Mouse (Mus musculus): ENCODE results near the gene Lst1. TPM values are rescaled to one million over a fixed set of nuclear protein-coding genes. Genes with fewer than 3 reads are reported as not detected.

The Lst1 gene
- polyA plus RNA-seq, 2 experiments = 25.6 to 37.7 TPM

- Histone ChIP-seq H3K4me1 (replicated peaks; ENCODE audit: control insufficient read depth in 2 of 2, insufficient read depth in 2 of 2, low read length in 1 of 2) (peaks cover 0 to 7% of the 10 kb centered on the region in 2 experiments; a peak in 1 of 4 replicates), H3K27me3 (ENCODE audit: control insufficient read depth, insufficient read depth, low read length) (peaks cover 21% of the 10 kb centered on the region), H3K9me3 (ENCODE audit: control insufficient read depth, low read length) (no peaks in the 10 kb centered on the region), H3K4me3 (ENCODE audit: insufficient read depth in 1 of 2, low read depth in 2 of 2, low read length in 2 of 2) (peak overlapping the region; percentile 31 to 43), H3K27ac (no peak overlapping the region), H3K9ac (replicated peaks) (no peak overlapping the region), H3K4me2 (ENCODE audit: low read depth) (peak overlapping the region; percentile 44; the same call in 1 of the 2 replicates), H3K36me3 (replicated peaks; ENCODE audit: control insufficient read depth, insufficient read depth, low read depth) (no peaks in the 10 kb centered on the region)
- 14% methylated on average over 11 of the region's 11 CpGs for WGBS (ENCODE audit: insufficient replicate concordance)
- ATAC-seq (ENCODE audit: insufficient read depth) = no peak
- no peak for TF ChIP-seq EP300 (IDR thresholded peaks at IDR 0.05; ENCODE audit: low read depth)
- no peak for TF ChIP-seq CTCF (IDR thresholded peaks at IDR 0.05; ENCODE audit: low read depth)
- DNase-seq (ENCODE audit: low read depth in 3 of 3, low spot score in 3 of 3) = no peak
Observed at GRCm38 (mm10) chr17:35201128-35201527, 12.9 kb upstream of the Lst1 start.

GRCm38 (mm10) chr17:35200398-35200797 lies 12.2 kb upstream of the Lst1 start:
- Histone ChIP-seq H3K27ac (no peak overlapping the region), H3K4me2 (ENCODE audit: low read depth) (peak overlapping the region; percentile 20; the same call in 1 of the 2 replicates), H3K4me3 (ENCODE audit: insufficient read depth in 1 of 2, low read depth in 2 of 2, low read length in 2 of 2) (no peak overlapping the region), H3K4me1 (replicated peaks; ENCODE audit: control insufficient read depth in 2 of 2, insufficient read depth in 2 of 2, low read length in 1 of 2) (peaks cover 0 to 9% of the 10 kb centered on the region in 2 experiments; a peak in 1 of 4 replicates), H3K9ac (replicated peaks) (no peak overlapping the region), H3K27me3 (ENCODE audit: control insufficient read depth, insufficient read depth, low read length) (peaks cover 27% of the 10 kb centered on the region), H3K9me3 (ENCODE audit: control insufficient read depth, low read length) (no peaks in the 10 kb centered on the region), H3K36me3 (replicated peaks; ENCODE audit: control insufficient read depth, insufficient read depth, low read depth) (no peaks in the 10 kb centered on the region)
- peak in 1 of 3 experiments; percentile 47 for DNase-seq (ENCODE audit: low read depth in 3 of 3, low spot score in 3 of 3)
- TF ChIP-seq EP300 (IDR thresholded peaks at IDR 0.05; ENCODE audit: low read depth) (no peak), CTCF (IDR thresholded peaks at IDR 0.05; ENCODE audit: low read depth) (no peak)
- no peak; the same call in 1 of the 2 replicates for ATAC-seq (ENCODE audit: insufficient read depth)
- 20% methylated on average over 11 of the region's 11 CpGs for WGBS (ENCODE audit: insufficient replicate concordance)

- no peak for ATAC-seq (ENCODE audit: insufficient read depth)
- H3K36me3 ChIP-seq (replicated peaks; ENCODE audit: control insufficient read depth, insufficient read depth, low read depth) = no peaks in the 10 kb centered on the region
- peaks cover 0 to 10% of the 10 kb centered on the region in 2 experiments; a peak in 1 of 4 replicates for H3K4me1 ChIP-seq (replicated peaks; ENCODE audit: control insufficient read depth in 2 of 2, insufficient read depth in 2 of 2, low read length in 1 of 2)
- H3K27ac ChIP-seq = no peak overlapping the region
- TF ChIP-seq EP300 (IDR thresholded peaks at IDR 0.05; ENCODE audit: low read depth) (no peak), CTCF (IDR thresholded peaks at IDR 0.05; ENCODE audit: low read depth) (no peak)
- no peaks in the 10 kb centered on the region for H3K9me3 ChIP-seq (ENCODE audit: control insufficient read depth, low read length)
- DNase-seq (ENCODE audit: low read depth in 3 of 3, low spot score in 3 of 3) = no peak
- 59% methylated on average over 8 of the region's 8 CpGs for WGBS (ENCODE audit: insufficient replicate concordance)
- no peak overlapping the region for H3K4me3 ChIP-seq (ENCODE audit: insufficient read depth in 1 of 2, low read depth in 2 of 2, low read length in 2 of 2)
- H3K4me2 ChIP-seq (ENCODE audit: low read depth) = no peak overlapping the region
- peaks cover 35% of the 10 kb centered on the region for H3K27me3 ChIP-seq (ENCODE audit: control insufficient read depth, insufficient read depth, low read length)
- no peak overlapping the region for H3K9ac ChIP-seq (replicated peaks)
Observed at GRCm38 (mm10) chr17:35198946-35199345, 10.7 kb upstream of the Lst1 start.

- Histone ChIP-seq H3K4me2 (ENCODE audit: low read depth) (no peak overlapping the region), H3K27me3 (ENCODE audit: control insufficient read depth, insufficient read depth, low read length) (peaks cover 35% of the 10 kb centered on the region), H3K36me3 (replicated peaks; ENCODE audit: control insufficient read depth, insufficient read depth, low read depth) (no peaks in the 10 kb centered on the region), H3K9ac (replicated peaks) (no peak overlapping the region), H3K9me3 (ENCODE audit: control insufficient read depth, low read length) (no peaks in the 10 kb centered on the region), H3K4me3 (ENCODE audit: insufficient read depth in 1 of 2, low read depth in 2 of 2, low read length in 2 of 2) (no peak overlapping the region), H3K27ac (no peak overlapping the region), H3K4me1 (replicated peaks; ENCODE audit: control insufficient read depth in 2 of 2, insufficient read depth in 2 of 2, low read length in 1 of 2) (peaks cover 0 to 10% of the 10 kb centered on the region in 2 experiments; a peak in 1 of 4 replicates)
- DNase-seq (ENCODE audit: low read depth in 3 of 3, low spot score in 3 of 3) = no peak
- 45% methylated on average over 7 of the region's 7 CpGs for WGBS (ENCODE audit: insufficient replicate concordance)
- ATAC-seq (ENCODE audit: insufficient read depth) = no peak
- TF ChIP-seq CTCF (IDR thresholded peaks at IDR 0.05; ENCODE audit: low read depth) = no peak
- no peak for TF ChIP-seq EP300 (IDR thresholded peaks at IDR 0.05; ENCODE audit: low read depth)
Observed at GRCm38 (mm10) chr17:35198029-35198428, 9.8 kb upstream of the Lst1 start.

- Histone ChIP-seq H3K36me3 (replicated peaks; ENCODE audit: control insufficient read depth, insufficient read depth, low read depth) (no peaks in the 10 kb centered on the region), H3K27ac (no peak overlapping the region), H3K4me3 (ENCODE audit: insufficient read depth in 1 of 2, low read depth in 2 of 2, low read length in 2 of 2) (no peak overlapping the region), H3K4me2 (ENCODE audit: low read depth) (no peak overlapping the region), H3K9ac (replicated peaks) (no peak overlapping the region), H3K4me1 (replicated peaks; ENCODE audit: control insufficient read depth in 2 of 2, insufficient read depth in 2 of 2, low read length in 1 of 2) (peaks cover 0 to 10% of the 10 kb centered on the region in 2 experiments; a peak in 1 of 4 replicates), H3K27me3 (ENCODE audit: control insufficient read depth, insufficient read depth, low read length) (peaks cover 29% of the 10 kb centered on the region), H3K9me3 (ENCODE audit: control insufficient read depth, low read length) (no peaks in the 10 kb centered on the region)
- WGBS (ENCODE audit: insufficient replicate concordance) = 20% methylated on average over 6 of the region's 6 CpGs
- ATAC-seq (ENCODE audit: insufficient read depth) = no peak
- TF ChIP-seq EP300 (IDR thresholded peaks at IDR 0.05; ENCODE audit: low read depth) = no peak
- DNase-seq (ENCODE audit: low read depth in 3 of 3, low spot score in 3 of 3) = no peak
Observed at GRCm38 (mm10) chr17:35197126-35197525, 8.9 kb upstream of the Lst1 start.

Measured in liver, embryonic 14.5 days (tissue).